Mouse (Mus musculus) forebrain, embryonic 14.5 days (tissue): Measurements from ENCODE around the gene Kantr. TPM values are rescaled to one million over a fixed set of nuclear protein-coding genes. Genes with fewer than 3 reads are reported as not detected.
A peak's percentile ranks its signal among the peaks of the same experiment; 100 is the strongest.

ENCODE experiments used
- ATAC-seq: fragments of 200-750 bp; cut with Nextera tagmentation; 2 replicates; pipeline ENCODE4 v1.8.0; 2017; ENCODE audit warnings: mild to moderate bottlenecking, moderate library complexity
- DNase-seq: peaks from one replicate; pipeline ENCODE4 v3.0.0-alpha.2; 2015; ENCODE audit warnings: low spot score
- H3K27ac ChIP-seq: fragments of 300-500 bp; sonication (generic); 2 replicates; pipeline ENCODE4 v1.5.1; 2014; ENCODE audit warnings: low read depth, mild to moderate bottlenecking, control low read depth, low read length, moderate library complexity
- H3K27me3 ChIP-seq: fragments of 300-500 bp; sonication (generic); replicated peaks from 2 replicates; pipeline ENCODE4 v1.6.1; 2014; ENCODE audit warnings: low read length, control low read depth, mixed read lengths; ENCODE audit not compliant: control insufficient read depth, insufficient read depth
- H3K36me3 ChIP-seq: fragments of 300-500 bp; sonication (generic); 2 replicates; pipeline ENCODE4 v1.6.1; 2014; ENCODE audit warnings: low read length, control low read depth; ENCODE audit not compliant: control insufficient read depth, insufficient read depth
- H3K4me1 ChIP-seq: fragments of 300-500 bp; sonication (generic); 2 replicates; pipeline ENCODE4 v1.6.1; 2014; ENCODE audit warnings: antibody characterized with exemption, low read length, control low read depth; ENCODE audit not compliant: control insufficient read depth, insufficient read depth
- H3K4me2 ChIP-seq: fragments of 300-500 bp; sonication (generic); 2 replicates; pipeline ENCODE4 v1.6.1; 2014; ENCODE audit warnings: mild to moderate bottlenecking, control low read depth, low read length
- H3K4me3 ChIP-seq: fragments of 300-500 bp; sonication (generic); 2 replicates; pipeline ENCODE4 v1.5.1; 2014; ENCODE audit warnings: low read depth, low read length, control low read depth
- H3K9ac ChIP-seq: fragments of 300-500 bp; sonication (generic); 2 replicates; pipeline ENCODE4 v1.6.1; 2014; ENCODE audit warnings: mild to moderate bottlenecking, low read length, control low read depth, moderate library complexity
- H3K9me3 ChIP-seq: fragments of 300-500 bp; sonication (generic); replicated peaks from 2 replicates; pipeline ENCODE4 v1.6.1; 2016; ENCODE audit warnings: low read length, control low read depth, mixed read lengths; ENCODE audit not compliant: control insufficient read depth
- WGBS: fragments of 180-500 bp; shearing (Covaris S2); extraction: QIAGEN DNeasy Blood & Tissue Kit; methylation state at CpG from one replicate; pipeline ENCODE4 v1.1.7; 2014; 5-methylcytosine and 5-hydroxymethylcytosine counted together
- polyA plus RNA-seq: library from polyadenylated mRNA; unstranded; fragments of >200 nt; fragmentation: Nextera tagmentation; extraction: Ambion mirVana; gene quantifications from 2 replicates; pipeline ENCODE4 v1.2.1, GENCODE M21; 2014

Gene Kantr
- polyA plus RNA-seq, result 25.4 and 29.9 TPM in 2 replicates

DNA sequence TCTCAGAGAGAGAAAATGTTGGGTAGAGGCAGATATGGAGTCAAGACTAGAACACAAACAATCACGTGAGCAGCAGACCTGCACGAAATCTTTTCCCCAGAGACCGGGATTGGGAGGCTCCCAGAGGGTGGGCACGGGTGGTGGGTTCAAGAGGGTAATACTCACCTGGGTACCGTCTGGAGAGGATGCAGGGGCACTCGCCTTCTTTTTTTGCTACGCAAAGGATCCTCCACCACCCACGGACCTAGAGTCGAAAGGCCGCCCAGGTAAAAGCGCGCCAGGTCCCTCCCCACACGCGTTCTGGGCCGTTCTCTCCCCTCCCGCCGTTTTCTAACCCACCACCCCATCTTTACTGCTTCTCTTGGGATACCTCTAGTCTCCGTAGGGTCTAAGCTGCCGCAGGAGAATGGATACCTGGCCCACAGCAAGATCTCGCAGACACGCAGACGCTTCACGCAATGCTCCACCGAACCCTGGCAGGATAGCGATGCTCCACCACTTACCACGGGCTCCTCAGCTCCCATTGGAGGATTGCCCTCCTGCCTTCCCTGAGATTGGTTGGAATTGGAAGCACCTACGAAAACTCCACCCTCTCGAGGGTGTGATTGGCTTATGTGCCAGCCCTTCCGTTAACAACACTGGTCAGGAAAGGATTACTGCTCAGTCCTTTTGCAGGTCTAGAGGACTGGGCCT lies at the start of gene Kantr:
Gene Kantr (minus strand): TSS at position 500 of the 693 bp plus-strand sequence.
- DNase-seq (peak; percentile 93), ATAC-seq (peak; percentile 100)
- Histone ChIP-seq H3K4me2 (peak within 1 kb of the TSS; percentile 49), H3K27me3 (no peaks in the 10 kb centered on the region), H3K36me3 (no peaks in the 10 kb centered on the region), H3K4me1 (no peaks in the 10 kb centered on the region), H3K4me3 (peak within 1 kb of the TSS; percentile 44), H3K9me3 (no peaks in the 10 kb centered on the region), H3K9ac (peak within 1 kb of the TSS; percentile 65), H3K27ac (no peak within 1 kb of the TSS)
- 16% methylated on average over 29 of the region's 29 CpGs for WGBS

- H3K4me3 ChIP-seq, result peak within 1 kb of the TSS; percentile 52
- ATAC-seq, result peak; percentile 97
- 30% methylated on average over 23 of the region's 24 CpGs for WGBS
- H3K36me3 ChIP-seq, result no peaks in the 10 kb centered on the region
- peak within 1 kb of the TSS; percentile 65 for H3K27ac ChIP-seq
- peak within 1 kb of the TSS; percentile 56 for H3K4me2 ChIP-seq
- H3K27me3 ChIP-seq, result peaks cover 9% of the 10 kb centered on the region; the same call in 1 of the 2 replicates
- peak within 1 kb of the TSS; percentile 75 for H3K9ac ChIP-seq
- peak; percentile 81 for DNase-seq
- no peaks in the 10 kb centered on the region for H3K9me3 ChIP-seq
- H3K4me1 ChIP-seq, result 0 out of 2 replicates have a peak, but pooled peaks cover 4% of the 10 kb centered on the region
Observed at GRCm38 (mm10) chrX:152368397-152369273, 41.3 kb upstream of the Kantr start, which contains the start of gene Gpr173. TSS of gene Gpr173 (minus strand) at chrX:152368704.

GRCm38 (mm10) chrX:152368054-152368396 lies 40.7 kb upstream of the Kantr start:
- Histone ChIP-seq H3K27me3 (peaks cover 9% of the 10 kb centered on the region; the same call in 1 of the 2 replicates), H3K4me1 (0 out of 2 replicates have a peak, but pooled peaks cover 4% of the 10 kb centered on the region), H3K4me2 (peak overlapping the region; percentile 56), H3K27ac (peak overlapping the region; percentile 65), H3K4me3 (peak overlapping the region; percentile 52), H3K9me3 (no peaks in the 10 kb centered on the region), H3K36me3 (no peaks in the 10 kb centered on the region), H3K9ac (peak overlapping the region; percentile 75)
- peak; percentile 35; the same call in 1 of the 2 replicates for ATAC-seq
- WGBS, result 29% methylated on average over 4 of the region's 4 CpGs
- peak; percentile 42 for DNase-seq

DNA sequence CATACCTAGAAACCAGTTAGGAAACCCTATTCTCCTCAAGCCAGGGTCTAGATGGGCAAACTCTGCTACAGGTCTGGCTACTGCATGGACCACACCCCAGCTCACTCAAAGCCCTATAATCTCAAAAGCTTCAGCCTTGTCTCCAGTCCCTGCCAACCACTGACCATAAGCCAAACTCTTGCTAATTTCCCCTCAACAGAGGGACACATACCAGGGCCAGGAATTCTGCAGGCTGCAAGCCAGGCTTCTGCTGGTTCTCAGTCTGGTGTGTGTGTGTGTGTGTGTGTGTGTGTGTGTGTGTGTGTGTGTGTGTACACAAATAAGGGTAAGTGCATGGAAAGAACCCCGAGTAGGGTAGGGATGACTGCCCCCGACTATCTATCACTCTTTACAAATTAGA lies 39.1 kb upstream of the Kantr start:
- Histone ChIP-seq H3K36me3 (no peaks in the 10 kb centered on the region), H3K4me2 (peak overlapping the region; percentile 56), H3K9ac (no peak overlapping the region), H3K27me3 (peaks cover 9% of the 10 kb centered on the region; the same call in 1 of the 2 replicates), H3K9me3 (no peaks in the 10 kb centered on the region), H3K4me1 (0 out of 2 replicates have a peak, but pooled peaks cover 4% of the 10 kb centered on the region), H3K4me3 (no peak overlapping the region), H3K27ac (no peak overlapping the region)
- DNase-seq (peak; percentile 4), ATAC-seq (no peak)
- 74% methylated on average over 2 of the region's 2 CpGs for WGBS

DNA sequence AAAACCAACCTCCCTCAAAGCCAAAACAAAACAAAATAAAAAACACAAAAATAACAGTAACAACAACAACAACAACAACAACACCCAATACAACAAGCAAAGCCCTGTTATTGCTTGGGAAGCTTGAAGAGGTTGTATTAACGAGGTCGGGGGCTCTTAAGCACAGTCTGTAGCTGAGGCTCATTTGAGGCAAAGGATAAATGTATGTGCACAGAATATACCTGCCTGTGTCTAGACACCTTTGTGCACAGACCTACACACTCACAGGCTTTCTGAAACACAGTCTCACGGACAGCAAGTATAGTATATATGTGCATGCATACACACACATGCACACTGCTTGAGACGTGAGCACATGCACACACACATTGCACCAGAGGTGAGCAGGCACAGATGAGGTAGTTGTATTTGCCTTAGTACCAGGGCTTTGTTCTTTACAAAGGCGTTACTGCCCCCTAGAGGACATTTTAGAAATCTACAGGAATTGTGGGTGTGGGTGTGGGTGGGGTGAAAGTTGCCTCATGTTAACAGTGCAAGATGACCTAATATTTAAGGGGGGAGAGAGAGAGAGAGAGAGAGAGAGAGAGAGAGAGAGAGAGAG lies 25.4 kb upstream of the Kantr start:
- H3K4me3 ChIP-seq, result no peak overlapping the region
- peak; percentile 76 for DNase-seq

DNA sequence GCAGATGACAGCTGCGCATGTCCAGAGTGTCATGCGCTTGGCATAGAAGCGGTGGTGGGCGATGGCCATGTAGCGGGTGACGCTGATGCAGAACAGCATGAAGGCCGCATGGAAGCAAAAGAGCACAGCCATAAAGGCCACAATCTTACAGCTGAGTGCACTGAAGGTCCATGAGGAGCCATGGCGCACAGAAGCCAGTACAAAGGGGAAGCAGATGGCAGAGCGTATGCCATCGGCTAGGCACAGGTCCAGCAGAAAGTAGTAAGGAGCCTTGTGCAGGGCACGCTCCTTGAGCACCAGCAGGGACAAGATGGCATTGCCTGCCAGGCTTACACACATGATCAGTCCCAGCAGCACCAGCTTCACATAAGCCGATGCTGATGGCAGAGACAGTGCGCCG lies 19.7 kb upstream of the Kantr start:
- Histone ChIP-seq H3K4me2 (no peak overlapping the region), H3K27ac (no peak overlapping the region), H3K4me3 (no peak overlapping the region), H3K9ac (no peak overlapping the region), H3K27me3 (peaks cover 10% of the 10 kb centered on the region; the same call in 1 of the 2 replicates), H3K9me3 (no peaks in the 10 kb centered on the region), H3K36me3 (no peaks in the 10 kb centered on the region), H3K4me1 (no peaks in the 10 kb centered on the region; the same call in 1 of the 2 replicates)
- ATAC-seq (no peak), DNase-seq (no peak)
- WGBS, result 94% methylated on average over 14 of the region's 14 CpGs

More for the DNA sequence above, 25.4 kb upstream of the Kantr start:
- Histone ChIP-seq H3K27me3 (0 out of 2 replicates have a peak, but pooled peaks cover 4% of the 10 kb centered on the region), H3K4me1 (no peaks in the 10 kb centered on the region), H3K4me2 (no peak overlapping the region), H3K36me3 (no peaks in the 10 kb centered on the region), H3K27ac (no peak overlapping the region), H3K9ac (no peak overlapping the region), H3K9me3 (no peaks in the 10 kb centered on the region)
- 23% methylated on average over 5 of the region's 5 CpGs for WGBS
- peak; percentile 84 for ATAC-seq

DNA sequence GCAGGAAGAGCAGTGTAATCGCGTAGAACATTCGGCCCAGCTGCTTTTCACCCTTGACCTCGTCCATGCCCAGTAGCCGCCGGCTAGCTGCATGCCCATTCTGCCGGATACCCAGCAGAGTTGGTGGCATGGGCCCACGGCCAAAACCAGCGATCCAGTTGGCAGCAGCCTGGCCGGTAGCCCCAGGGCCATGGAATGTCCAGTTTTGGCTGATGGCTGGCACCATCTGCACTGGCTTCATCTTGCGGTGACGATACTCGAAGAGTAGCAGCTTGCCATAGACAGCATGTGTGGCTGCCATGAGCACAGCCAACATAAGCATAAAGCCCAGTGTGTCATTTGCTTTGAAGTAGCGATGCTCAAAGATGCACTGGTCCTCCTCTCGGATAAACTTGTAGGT lies 19.3 kb upstream of the Kantr start:
- H3K9ac ChIP-seq, result no peak overlapping the region
- WGBS, result 93% methylated on average over 15 of the region's 15 CpGs
- ATAC-seq (no peak), DNase-seq (no peak)
- H3K4me1 ChIP-seq, result no peaks in the 10 kb centered on the region; the same call in 1 of the 2 replicates
- H3K36me3 ChIP-seq, result no peaks in the 10 kb centered on the region
- H3K27me3 ChIP-seq, result peaks cover 10% of the 10 kb centered on the region; the same call in 1 of the 2 replicates
- no peak overlapping the region for H3K27ac ChIP-seq
- no peak overlapping the region for H3K4me3 ChIP-seq
- H3K9me3 ChIP-seq, result no peaks in the 10 kb centered on the region
- no peak overlapping the region for H3K4me2 ChIP-seq

GRCm38 (mm10) chrX:152342903-152343302 lies 15.6 kb upstream of the Kantr start:
- H3K27ac ChIP-seq, result peak overlapping the region; percentile 78
- peak overlapping the region; percentile 42 for H3K4me2 ChIP-seq
- H3K4me3 ChIP-seq, result peak overlapping the region; percentile 57
- H3K36me3 ChIP-seq, result peaks cover 17% of the 10 kb centered on the region; the same call in 1 of the 2 replicates
- H3K9me3 ChIP-seq, result no peaks in the 10 kb centered on the region
- ATAC-seq, result no peak
- peaks cover 10% of the 10 kb centered on the region; the same call in 1 of the 2 replicates for H3K27me3 ChIP-seq
- peak overlapping the region; percentile 40; the same call in 1 of the 2 replicates for H3K9ac ChIP-seq
- H3K4me1 ChIP-seq, result peaks cover 4% of the 10 kb centered on the region
- 44% methylated on average over 6 of the region's 6 CpGs for WGBS
- no peak for DNase-seq
